Mouse (Mus musculus): ENCODE results near the gene Cyp3a13. TPM values are rescaled to one million over a fixed set of nuclear protein-coding genes. Genes with fewer than 3 reads are reported as not detected.

The Cyp3a13 gene
- polyA plus RNA-seq, 1 experiment = not detected

- Histone ChIP-seq H3K4me3 (replicated peaks) (no peak overlapping the region), H3K4me1 (no peaks in the 10 kb centered on the region), H3K36me3 (replicated peaks; ENCODE audit: low read length) (no peaks in the 10 kb centered on the region), H3K9me3 (no peaks in the 10 kb centered on the region), H3K27me3 (replicated peaks) (peaks cover 2% of the 10 kb centered on the region)
- TF ChIP-seq GATA1 (IDR thresholded peaks at IDR 0.05; ENCODE audit: borderline replicate concordance, low read length) (no peak), FLI1 (IDR thresholded peaks at IDR 0.05; ENCODE audit: low read length) (no peak)
Observed at GRCm38 (mm10) chr5:137928439-137928838, 7.0 kb upstream of the Cyp3a13 start.

- Histone ChIP-seq H3K9me3 (no peaks in the 10 kb centered on the region), H3K4me3 (replicated peaks) (no peak overlapping the region), H3K4me1 (no peaks in the 10 kb centered on the region), H3K27me3 (replicated peaks) (no peaks in the 10 kb centered on the region), H3K36me3 (replicated peaks; ENCODE audit: low read length) (no peaks in the 10 kb centered on the region)
- no peak for TF ChIP-seq FLI1 (IDR thresholded peaks at IDR 0.05; ENCODE audit: low read length)
- TF ChIP-seq GATA1 (IDR thresholded peaks at IDR 0.05; ENCODE audit: borderline replicate concordance, low read length) = no peak
Observed at GRCm38 (mm10) chr5:137922171-137922570, 752 bp upstream of the Cyp3a13 start.

- H3K27me3 ChIP-seq (replicated peaks) = no peaks in the 10 kb centered on the region
- no peak overlapping the region for H3K4me3 ChIP-seq (replicated peaks)
- H3K4me1 ChIP-seq = no peaks in the 10 kb centered on the region
- no peaks in the 10 kb centered on the region for H3K9me3 ChIP-seq
- TF ChIP-seq FLI1 (IDR thresholded peaks at IDR 0.05; ENCODE audit: low read length) (no peak), GATA1 (IDR thresholded peaks at IDR 0.05; ENCODE audit: borderline replicate concordance, low read length) (no peak)
- no peaks in the 10 kb centered on the region for H3K36me3 ChIP-seq (replicated peaks; ENCODE audit: low read length)
Observed at GRCm38 (mm10) chr5:137915550-137915949, 5.9 kb downstream of the Cyp3a13 start.

GRCm38 (mm10) chr5:137914508-137914907 is 6.9 kb downstream of the Cyp3a13 start:
- TF ChIP-seq FLI1 (IDR thresholded peaks at IDR 0.05; ENCODE audit: low read length) (no peak), GATA1 (IDR thresholded peaks at IDR 0.05; ENCODE audit: borderline replicate concordance, low read length) (no peak)
- no peak overlapping the region for H3K4me3 ChIP-seq (replicated peaks)
- H3K9me3 ChIP-seq = no peaks in the 10 kb centered on the region
- no peaks in the 10 kb centered on the region for H3K27me3 ChIP-seq (replicated peaks)
- H3K4me1 ChIP-seq = no peaks in the 10 kb centered on the region
- no peaks in the 10 kb centered on the region for H3K36me3 ChIP-seq (replicated peaks; ENCODE audit: low read length)

GRCm38 (mm10) chr5:137909564-137910262 is 11.7 kb downstream of the Cyp3a13 start:
- no peaks in the 10 kb centered on the region for H3K9me3 ChIP-seq
- H3K27me3 ChIP-seq (replicated peaks) = peaks cover 2% of the 10 kb centered on the region
- TF ChIP-seq GATA1 (IDR thresholded peaks at IDR 0.05; ENCODE audit: borderline replicate concordance, low read length) = no peak
- no peak for TF ChIP-seq FLI1 (IDR thresholded peaks at IDR 0.05; ENCODE audit: low read length)
- H3K4me3 ChIP-seq (replicated peaks) = no peak overlapping the region
- no peaks in the 10 kb centered on the region for H3K4me1 ChIP-seq
- no peaks in the 10 kb centered on the region for H3K36me3 ChIP-seq (replicated peaks; ENCODE audit: low read length)

GRCm38 (mm10) chr5:137897812-137898211 is 23.6 kb downstream of the Cyp3a13 start:
- TF ChIP-seq GATA1 (IDR thresholded peaks at IDR 0.05; ENCODE audit: borderline replicate concordance, low read length) (no peak), FLI1 (IDR thresholded peaks at IDR 0.05; ENCODE audit: low read length) (no peak)

GRCm38 (mm10) chr5:137892954-137893353 is 28.5 kb downstream of the Cyp3a13 start:
- Histone ChIP-seq H3K4me1 (no peaks in the 10 kb centered on the region), H3K27me3 (replicated peaks) (peaks cover 19% of the 10 kb centered on the region), H3K9me3 (no peaks in the 10 kb centered on the region), H3K4me3 (replicated peaks) (no peak overlapping the region), H3K36me3 (replicated peaks; ENCODE audit: low read length) (no peaks in the 10 kb centered on the region)
- no peak for TF ChIP-seq GATA1 (IDR thresholded peaks at IDR 0.05; ENCODE audit: borderline replicate concordance, low read length)
- no peak for TF ChIP-seq FLI1 (IDR thresholded peaks at IDR 0.05; ENCODE audit: low read length)

More at GRCm38 (mm10) chr5:137897812-137898211, 23.6 kb downstream of the Cyp3a13 start:
- Histone ChIP-seq H3K4me3 (replicated peaks) (no peak overlapping the region), H3K27me3 (replicated peaks) (peaks cover 2% of the 10 kb centered on the region), H3K36me3 (replicated peaks; ENCODE audit: low read length) (no peaks in the 10 kb centered on the region), H3K4me1 (no peaks in the 10 kb centered on the region), H3K9me3 (no peaks in the 10 kb centered on the region)

- peaks cover 12% of the 10 kb centered on the region for H3K4me1 ChIP-seq
- no peaks in the 10 kb centered on the region for H3K9me3 ChIP-seq
- no peak overlapping the region for H3K4me3 ChIP-seq (replicated peaks)
- H3K27me3 ChIP-seq (replicated peaks) = peaks cover 31% of the 10 kb centered on the region
- H3K36me3 ChIP-seq (replicated peaks; ENCODE audit: low read length) = no peaks in the 10 kb centered on the region
- TF ChIP-seq FLI1 (IDR thresholded peaks at IDR 0.05; ENCODE audit: low read length) = no peak
- TF ChIP-seq GATA1 (IDR thresholded peaks at IDR 0.05; ENCODE audit: borderline replicate concordance, low read length) = no peak
Observed at GRCm38 (mm10) chr5:137887666-137888065, 33.8 kb downstream of the Cyp3a13 start.

- Histone ChIP-seq H3K27me3 (replicated peaks) (peaks cover 27% of the 10 kb centered on the region), H3K36me3 (replicated peaks; ENCODE audit: low read length) (no peaks in the 10 kb centered on the region), H3K4me3 (replicated peaks) (no peak overlapping the region), H3K4me1 (peaks cover 12% of the 10 kb centered on the region), H3K9me3 (no peaks in the 10 kb centered on the region)
- no peak for TF ChIP-seq GATA1 (IDR thresholded peaks at IDR 0.05; ENCODE audit: borderline replicate concordance, low read length)
- no peak for TF ChIP-seq FLI1 (IDR thresholded peaks at IDR 0.05; ENCODE audit: low read length)
Observed at GRCm38 (mm10) chr5:137885894-137886293, 35.5 kb downstream of the Cyp3a13 start.

- peaks cover 12% of the 10 kb centered on the region for H3K4me1 ChIP-seq
- H3K36me3 ChIP-seq (replicated peaks; ENCODE audit: low read length) = no peaks in the 10 kb centered on the region
- no peak overlapping the region for H3K4me3 ChIP-seq (replicated peaks)
- H3K9me3 ChIP-seq = no peaks in the 10 kb centered on the region
- H3K27me3 ChIP-seq (replicated peaks) = peaks cover 18% of the 10 kb centered on the region
- TF ChIP-seq GATA1 (IDR thresholded peaks at IDR 0.05; ENCODE audit: borderline replicate concordance, low read length) (no peak), FLI1 (IDR thresholded peaks at IDR 0.05; ENCODE audit: low read length) (no peak)
Observed at GRCm38 (mm10) chr5:137883345-137883744, 38.1 kb downstream of the Cyp3a13 start.
